Mouse (Mus musculus) liver, postnatal 0 days (tissue): Measurements from ENCODE around the gene Als2cr12. TPM values are rescaled to one million over a fixed set of nuclear protein-coding genes. Genes with fewer than 3 reads are reported as not detected.
"Not testable (repeated sequence)": the region's sequence is repeated elsewhere in the genome, so short reads cannot be mapped to it uniquely, and the experiment has no call there.

Experiments
- ATAC-seq: fragments of 200-750 bp; cut with Nextera tagmentation; 2 replicates; pipeline ENCODE4 v1.8.0; 2017; ENCODE audit warnings: mild to moderate bottlenecking, moderate library complexity
- DNase-seq: peaks from one replicate; pipeline ENCODE4 v3.0.0-alpha.2; 2016
- H3K27ac ChIP-seq: fragments of 300-500 bp; sonication (generic); 2 replicates; pipeline ENCODE4 v1.5.1; 2014; ENCODE audit warnings: antibody characterized with exemption, moderate library complexity, mild to moderate bottlenecking, low read depth
- H3K27me3 ChIP-seq: fragments of 300-500 bp; sonication (generic); 2 replicates; pipeline ENCODE4 v1.6.1; 2014; ENCODE audit warnings: low read length, control low read depth, mixed read lengths; ENCODE audit not compliant: insufficient read depth
- H3K36me3 ChIP-seq: fragments of 300-500 bp; sonication (generic); replicated peaks from 2 replicates; pipeline ENCODE4 v1.6.1; 2014; ENCODE audit warnings: mild to moderate bottlenecking, control low read depth, low read length, moderate library complexity, mixed read lengths; ENCODE audit not compliant: insufficient read depth
- H3K4me1 ChIP-seq: fragments of 300-500 bp; sonication (generic); 2 replicates; pipeline ENCODE4 v1.6.1; 2014; ENCODE audit warnings: antibody characterized with exemption, mild to moderate bottlenecking, control low read depth; ENCODE audit not compliant: insufficient read depth
- H3K4me2 ChIP-seq: fragments of 300-500 bp; sonication (generic); 2 replicates; pipeline ENCODE4 v1.6.1; 2014; ENCODE audit warnings: low read depth, mild to moderate bottlenecking, low read length, moderate library complexity, mixed read lengths
- H3K4me3 ChIP-seq: fragments of 300-500 bp; sonication (generic); 2 replicates; pipeline ENCODE4 v1.5.1; 2014; ENCODE audit warnings: low read depth, low read length
- H3K9ac ChIP-seq: fragments of 300-500 bp; sonication (generic); replicated peaks from 2 replicates; pipeline ENCODE4 v1.6.1; 2014; ENCODE audit warnings: mild to moderate bottlenecking, moderate library complexity
- H3K9me3 ChIP-seq: fragments of 300-500 bp; sonication (generic); 2 replicates; pipeline ENCODE4 v1.6.1; 2016; ENCODE audit warnings: mild to moderate bottlenecking, control low read depth, low read length, mixed read lengths
- CTCF ChIP-seq: sonication (generic); IDR thresholded peaks from 2 replicates; pipeline ENCODE4 v1.5.1; 2016; ENCODE audit warnings: antibody characterized with exemption, low read depth
- EP300 ChIP-seq: IDR thresholded peaks from 2 replicates; pipeline ENCODE4 v1.6.1; 2016; ENCODE audit warnings: antibody characterized with exemption, low read depth, mild to moderate bottlenecking
- WGBS: fragments of 180-500 bp; shearing (Covaris S2); extraction: QIAGEN DNeasy Blood & Tissue Kit; methylation state at CpG from one replicate; pipeline ENCODE4 v1.1.7; 2014; ENCODE audit not compliant: insufficient replicate concordance; 5-methylcytosine and 5-hydroxymethylcytosine counted together
- polyA plus RNA-seq: library from polyadenylated mRNA; unstranded; fragments of >200 nt; fragmentation: Nextera tagmentation; extraction: Ambion mirVana; gene quantifications from 2 replicates; pipeline ENCODE4 v1.2.1, GENCODE M21; 2015

Als2cr12 gene
- polyA plus RNA-seq, 1 experiment from 2014 or later, result not detected

- H3K4me3 ChIP-seq, result no peak overlapping the region
- no peak overlapping the region for H3K4me2 ChIP-seq
- no peak overlapping the region for H3K9ac ChIP-seq
- H3K27me3 ChIP-seq, result no peaks in the 10 kb centered on the region
- DNase-seq, result no peak
- no peaks in the 10 kb centered on the region for H3K9me3 ChIP-seq
- no peak overlapping the region for H3K27ac ChIP-seq
- ATAC-seq, result no peak
- no peak for TF ChIP-seq EP300
- no peak for TF ChIP-seq CTCF
- 34% methylated on average over 1 of the region's 1 CpGs for WGBS
- no peaks in the 10 kb centered on the region for H3K36me3 ChIP-seq
- no peaks in the 10 kb centered on the region for H3K4me1 ChIP-seq
Measured at GRCm38 (mm10) chr1:58610611-58611010, 85.2 kb downstream of the Als2cr12 start.

GRCm38 (mm10) chr1:58610166-58610565, 85.6 kb downstream of the Als2cr12 start:
- H3K9ac ChIP-seq, result no peak overlapping the region
- H3K4me3 ChIP-seq, result no peak overlapping the region
- H3K9me3 ChIP-seq, result no peaks in the 10 kb centered on the region
- DNase-seq, result no peak
- no peak for TF ChIP-seq CTCF
- no peak for TF ChIP-seq EP300
- 61% methylated on average over 1 of the region's 1 CpGs for WGBS
- H3K27ac ChIP-seq, result no peak overlapping the region
- no peak for ATAC-seq
- no peaks in the 10 kb centered on the region for H3K27me3 ChIP-seq
- no peaks in the 10 kb centered on the region for H3K36me3 ChIP-seq
- no peaks in the 10 kb centered on the region for H3K4me1 ChIP-seq
- H3K4me2 ChIP-seq, result no peak overlapping the region

- H3K36me3 ChIP-seq, ATAC-seq, H3K4me3 ChIP-seq, H3K4me2 ChIP-seq, DNase-seq, H3K9me3 ChIP-seq, H3K27ac ChIP-seq, H3K27me3 ChIP-seq, H3K4me1 ChIP-seq, H3K9ac ChIP-seq: not testable (repeated sequence)
- WGBS, result 81% methylated on average over 5 of the region's 5 CpGs
Measured at GRCm38 (mm10) chr1:58609591-58609990, 86.2 kb downstream of the Als2cr12 start.

DNA sequence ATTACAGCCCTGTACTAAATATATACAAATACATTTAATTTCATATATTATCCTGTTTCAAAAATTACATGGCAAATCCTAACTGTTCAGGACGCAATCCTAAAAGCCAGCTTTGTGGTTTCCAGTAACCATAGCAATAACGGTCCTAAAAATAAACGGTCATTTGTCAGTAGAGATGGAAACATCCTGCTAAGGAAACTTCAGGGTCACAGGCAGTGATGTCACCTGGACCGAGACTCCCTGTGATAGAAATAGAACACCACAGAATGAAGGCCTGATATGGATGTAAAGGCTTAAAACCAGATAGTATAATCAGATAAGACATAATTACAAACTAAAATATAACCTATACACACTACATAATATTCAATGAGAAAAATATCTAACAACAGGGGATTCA, 92.1 kb downstream of the Als2cr12 start:
- ATAC-seq (no peak), DNase-seq (no peak)
- Histone ChIP-seq H3K9ac (no peak overlapping the region), H3K27me3 (no peaks in the 10 kb centered on the region), H3K4me2 (no peak overlapping the region), H3K36me3 (no peaks in the 10 kb centered on the region), H3K4me1 (no peaks in the 10 kb centered on the region), H3K9me3 (no peaks in the 10 kb centered on the region), H3K27ac (no peak overlapping the region), H3K4me3 (no peak overlapping the region)
- WGBS, result 39% methylated on average over 4 of the region's 4 CpGs
- TF ChIP-seq CTCF (no peak), EP300 (no peak)

- Histone ChIP-seq H3K27me3 (no peaks in the 10 kb centered on the region), H3K9me3 (no peaks in the 10 kb centered on the region), H3K9ac (no peak overlapping the region), H3K4me2 (no peak overlapping the region), H3K27ac (no peak overlapping the region), H3K36me3 (no peaks in the 10 kb centered on the region), H3K4me3 (no peak overlapping the region), H3K4me1 (no peaks in the 10 kb centered on the region)
- TF ChIP-seq EP300 (no peak), CTCF (no peak)
- DNase-seq (no peak), ATAC-seq (no peak)
- 66% methylated on average over 4 of the region's 4 CpGs for WGBS
Measured at GRCm38 (mm10) chr1:58602681-58603080, 93.1 kb downstream of the Als2cr12 start.

Other genes with a start within 250 kb of the Als2cr12 start
- gene Orc2, start 190.9 kb downstream of the Als2cr12 start, polyA plus RNA-seq, result 11.1 and 12.9 TPM in 2 replicates
- 3.0 and 4.1 TPM in 2 replicates for gene Fam126b, start 109.7 kb downstream of the Als2cr12 start, polyA plus RNA-seq
- gene Ndufb3, start 109.6 kb downstream of the Als2cr12 start, polyA plus RNA-seq, result 129 and 133 TPM in 2 replicates
- gene Cflar, start 15.5 kb upstream of the Als2cr12 start, polyA plus RNA-seq, result 29.6 and 30.2 TPM in 2 replicates
- 21.6 and 21.8 TPM in 2 replicates for gene Casp8, start 99.4 kb upstream of the Als2cr12 start, polyA plus RNA-seq